Mouse (Mus musculus) left cerebral cortex, adult 8-10 months (tissue): Measurements from ENCODE around the gene Cyth2. TPM values are rescaled to one million over a fixed set of nuclear protein-coding genes. Genes with fewer than 3 reads are reported as not detected.
A peak's percentile ranks its signal among the peaks of the same experiment; 100 is the strongest.

Source experiments
- DNase-seq, 2 experiments: peaks; one replicate each; pipeline ENCODE4 v3.0.0; 2022; ENCODE audit warnings: low spot score in 2 of 2
- total RNA-seq, 4 experiments: library from RNA; stranded (reverse); gene quantifications; 2 replicates each; pipeline ENCODE4 v1.2.4; 2022

Gene Cyth2
- total RNA-seq, 4 experiments from 2014 or later, result 184 to 196 (median 188) TPM

GRCm38 (mm10) chr7:45814841-45815240 lies 460 bp upstream of the Cyth2 start:
- no peak for DNase-seq

- no peak for DNase-seq
These were observed 1.5 kb downstream of the Cyth2 start for GRCm38 (mm10) chr7:45812921-45813320.

GRCm38 (mm10) chr7:45809276-45810075 lies 4.9 kb downstream of the Cyth2 start:
- no peak for DNase-seq

DNA sequence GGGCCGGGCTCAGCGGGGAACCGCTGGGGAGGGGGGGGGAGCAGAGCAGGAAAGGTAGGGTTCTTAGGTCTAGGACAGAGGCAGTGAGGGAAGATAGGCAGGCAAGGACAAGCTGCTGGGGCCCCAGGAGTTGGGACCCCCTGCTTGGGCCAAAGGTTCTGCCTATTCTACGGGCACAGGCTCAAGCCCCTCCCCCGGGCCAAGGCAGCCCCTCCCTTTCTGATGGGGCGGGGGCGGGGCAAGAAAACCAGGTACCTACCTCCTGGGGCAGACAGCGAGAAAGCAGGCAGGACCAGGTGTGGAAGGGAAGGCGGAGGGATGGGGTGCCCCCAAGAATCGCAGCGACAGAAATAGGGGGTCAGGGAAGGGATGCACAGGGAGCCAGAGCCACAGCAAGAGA lies 5.9 kb downstream of the Cyth2 start:
- no peak for DNase-seq

GRCm38 (mm10) chr7:45805941-45806340 lies 8.4 kb downstream of the Cyth2 start:
- DNase-seq, result no peak

- DNase-seq, result no peak
These were observed 11.8 kb downstream of the Cyth2 start for GRCm38 (mm10) chr7:45802551-45802950.

GRCm38 (mm10) chr7:45801348-45801747 lies 13.0 kb downstream of the Cyth2 start:
- DNase-seq, result peak; percentile 82 to 83

DNA sequence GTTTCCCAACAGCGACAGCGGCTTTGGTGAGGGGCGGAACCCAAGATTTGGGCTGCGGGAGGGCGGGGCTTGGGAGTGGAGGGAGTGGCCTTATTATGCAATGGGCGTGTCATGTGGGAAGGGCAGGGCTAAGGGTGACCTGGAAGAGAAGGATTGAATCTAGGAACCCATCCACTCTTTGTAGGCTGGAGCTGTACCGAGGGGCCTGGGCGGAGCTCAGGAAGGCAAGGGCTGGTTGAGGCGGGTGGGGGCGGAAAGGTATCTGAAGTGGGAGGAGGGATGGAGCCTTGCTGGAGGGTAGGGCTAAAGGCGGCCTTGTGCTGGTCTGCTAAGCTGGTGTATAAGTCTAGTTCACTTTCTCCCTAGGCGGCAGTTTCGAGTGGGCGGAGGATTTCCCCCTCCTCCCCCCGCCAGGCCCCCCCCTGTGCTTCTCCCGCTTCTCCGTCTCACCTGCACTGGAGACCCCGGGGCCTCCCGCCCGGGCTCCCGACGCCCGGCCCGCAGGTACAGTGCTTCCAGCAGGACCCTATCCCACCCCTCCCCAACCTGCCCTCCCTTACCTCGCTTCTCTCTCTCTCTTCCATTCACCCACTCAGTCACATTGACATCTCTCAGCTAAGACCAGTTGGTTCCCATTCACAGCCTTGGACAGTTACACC lies 13.7 kb downstream of the Cyth2 start:
- no peak for DNase-seq

DNA sequence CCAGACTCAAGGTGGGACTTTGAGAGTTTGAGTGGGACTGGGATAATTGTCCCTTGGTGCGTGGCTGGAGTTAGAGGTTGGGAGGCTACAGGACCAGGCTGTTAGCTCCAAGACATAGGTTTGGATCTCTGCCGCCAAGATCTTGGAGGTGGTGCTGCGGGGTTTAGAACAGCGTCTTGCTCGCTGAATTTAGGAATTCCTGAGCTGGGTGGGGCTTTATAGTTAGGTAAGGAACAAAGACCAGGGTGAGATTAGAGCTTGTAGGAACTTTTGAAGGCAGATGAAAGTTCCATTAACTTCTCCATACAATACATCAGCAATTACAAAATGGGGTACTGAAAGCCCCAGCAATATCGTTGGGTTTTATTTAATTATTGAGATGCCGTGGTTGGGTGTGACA lies 14.4 kb downstream of the Cyth2 start:
- DNase-seq, result no peak

DNA sequence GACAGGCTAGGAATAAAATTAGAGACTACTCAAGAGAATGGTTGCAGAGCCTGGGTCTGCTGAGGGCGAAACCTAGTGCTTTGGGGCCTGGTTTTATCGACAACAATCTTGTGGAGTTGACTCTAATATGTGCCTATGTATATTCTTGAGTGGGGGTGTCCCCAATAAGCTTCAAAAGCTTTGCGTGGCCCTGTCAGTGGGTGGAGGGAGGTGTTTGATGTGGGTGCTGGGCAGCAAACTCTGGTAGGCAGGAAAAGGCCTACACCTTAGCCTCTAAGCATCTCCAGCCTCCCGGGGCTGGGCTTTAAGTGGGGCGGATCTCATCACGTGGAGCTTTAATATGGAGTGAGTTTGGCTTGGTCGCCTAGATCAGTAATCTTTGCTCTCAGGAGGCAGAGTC lies 15.4 kb downstream of the Cyth2 start:
- DNase-seq, result no peak

DNA sequence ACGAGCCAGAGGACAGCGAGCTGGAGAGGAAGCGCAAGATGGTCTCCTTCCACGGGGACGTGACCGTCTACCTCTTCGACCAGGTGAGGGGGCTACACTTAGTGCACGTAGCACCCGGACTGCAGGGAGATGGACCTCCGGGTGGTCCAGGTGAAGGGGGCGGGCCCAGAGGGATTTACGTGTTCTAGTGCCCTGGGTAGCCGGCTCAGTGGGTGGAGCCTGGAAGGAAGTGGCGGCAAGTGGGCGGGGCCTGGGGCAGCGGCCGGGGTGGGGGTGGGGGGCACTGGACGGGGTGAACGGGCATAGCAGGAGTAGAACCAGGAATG lies 15.9 kb downstream of the Cyth2 start:
- DNase-seq, result no peak

- DNase-seq, result no peak
These were observed 16.5 kb downstream of the Cyth2 start for GRCm38 (mm10) chr7:45797661-45798510.

- no peak for DNase-seq
These were observed 17.4 kb downstream of the Cyth2 start for GRCm38 (mm10) chr7:45796950-45797349.

- no peak for DNase-seq
These were observed 19.4 kb downstream of the Cyth2 start for GRCm38 (mm10) chr7:45794971-45795370.

GRCm38 (mm10) chr7:45793969-45794585 lies 20.3 kb downstream of the Cyth2 start:
- no peak for DNase-seq

- no peak for DNase-seq
These were observed 21.1 kb downstream of the Cyth2 start for GRCm38 (mm10) chr7:45793240-45793639.

DNA sequence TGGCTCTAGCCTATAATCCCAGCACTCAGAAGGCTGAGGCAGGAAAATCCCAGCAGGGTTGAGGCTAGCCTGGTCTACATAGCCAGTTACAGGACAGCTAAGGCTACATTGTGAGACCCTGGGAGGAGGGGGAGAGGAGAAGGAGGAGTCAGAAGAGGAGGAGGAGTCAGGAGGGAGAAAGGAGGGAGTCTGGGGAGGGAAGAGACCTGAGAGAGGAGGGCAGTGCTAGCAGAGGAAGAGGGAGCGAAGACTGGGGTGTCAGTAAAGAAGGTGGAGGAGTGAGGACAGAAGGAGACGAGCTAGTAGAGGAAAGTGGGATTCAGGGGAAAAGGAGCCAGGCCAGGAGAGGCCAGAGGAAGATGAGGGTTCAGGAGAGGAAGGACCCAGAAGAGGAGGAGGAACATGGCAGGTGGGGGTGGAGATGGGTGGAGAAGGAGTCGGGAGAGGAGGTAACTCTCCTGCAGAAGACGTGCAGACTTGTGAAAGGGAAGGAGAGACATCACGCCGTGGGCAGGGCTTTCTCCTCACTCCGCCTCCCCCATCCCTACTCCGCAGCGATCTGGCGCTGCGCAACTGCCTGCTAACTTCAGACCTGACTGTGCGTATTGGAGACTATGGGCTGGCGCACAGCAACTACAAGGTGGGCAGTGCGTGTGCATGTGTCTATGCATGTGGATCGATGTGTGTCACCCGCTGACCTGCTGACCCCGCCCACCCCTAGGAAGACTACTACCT lies 22.5 kb downstream of the Cyth2 start:
- DNase-seq, result no peak

GRCm38 (mm10) chr7:45790721-45791120 lies 23.7 kb downstream of the Cyth2 start:
- DNase-seq, result no peak

DNA sequence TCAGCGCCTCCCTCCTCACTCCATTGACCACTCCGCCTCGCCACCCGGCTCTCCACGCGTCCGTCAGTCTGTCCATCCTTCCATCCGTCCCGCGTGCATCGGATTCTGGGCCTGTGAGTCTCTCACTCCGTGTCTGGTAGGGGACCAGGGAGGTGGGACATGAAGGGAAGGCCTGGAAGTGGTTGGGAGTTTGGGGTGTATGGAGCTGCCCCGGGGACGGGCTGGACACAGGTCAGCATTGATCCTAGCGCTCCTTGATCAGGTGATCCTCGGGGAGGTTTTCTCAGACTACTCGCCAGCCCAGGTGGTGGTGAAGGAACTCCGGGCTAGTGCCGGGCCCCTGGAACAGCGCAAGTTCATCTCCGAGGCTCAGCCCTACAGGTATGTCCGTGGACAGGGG lies 26.7 kb downstream of the Cyth2 start:
- DNase-seq, result no peak

- peak in 1 of 2 experiments; percentile 78 for DNase-seq
These were observed 27.5 kb downstream of the Cyth2 start for GRCm38 (mm10) chr7:45786661-45787413.
